Mouse (Mus musculus): ENCODE data around the gene Zfp64.
"Not testable (repeated sequence)": the region's sequence is repeated elsewhere in the genome, so short reads cannot be mapped to it uniquely, and the experiment has no call there.

Gene Zfp64

GRCm38 (mm10) chr2:168860922-168861740 is 94.3 kb downstream of the Zfp64 start:
- in situ Hi-C loops (cut with MboI; ENCODE audit: unreplicated experiment in 2 of 2), result no loop called here

- in situ Hi-C loops (cut with MboI; ENCODE audit: unreplicated experiment in 2 of 2), result no loop called here
These were observed 95.2 kb downstream of the Zfp64 start for GRCm38 (mm10) chr2:168860032-168860691.

- in situ Hi-C loops (cut with MboI; ENCODE audit: unreplicated experiment in 2 of 2), result no loop called here
These were observed 98.7 kb downstream of the Zfp64 start for GRCm38 (mm10) chr2:168856638-168857037.

GRCm38 (mm10) chr2:168854777-168855176 is 100.6 kb downstream of the Zfp64 start:
- in situ Hi-C loops (cut with MboI; ENCODE audit: unreplicated experiment in 2 of 2), result no loop called here

GRCm38 (mm10) chr2:168853869-168854268 is 101.5 kb downstream of the Zfp64 start:
- in situ Hi-C loops (cut with MboI; ENCODE audit: unreplicated experiment in 2 of 2), result not testable (repeated sequence)

- in situ Hi-C loops (cut with MboI; ENCODE audit: unreplicated experiment in 2 of 2), result no loop called here
These were observed 103.8 kb downstream of the Zfp64 start for GRCm38 (mm10) chr2:168851545-168851944.

GRCm38 (mm10) chr2:168848553-168848952 is 106.8 kb downstream of the Zfp64 start:
- in situ Hi-C loops (cut with MboI; ENCODE audit: unreplicated experiment in 2 of 2), result no loop called here

GRCm38 (mm10) chr2:168846180-168846720 is 109.1 kb downstream of the Zfp64 start:
- in situ Hi-C loops (cut with MboI; ENCODE audit: unreplicated experiment in 2 of 2), result no loop called here
